Mouse (Mus musculus) G1E-ER4 (cell line): ENCODE measurements around the gene Smg6. TPM values are rescaled to one million over a fixed set of nuclear protein-coding genes. Genes with fewer than 3 reads are reported as not detected.

Source experiments
- GATA1 ChIP-seq: IDR thresholded peaks from one replicate; pipeline ENCODE4 v1.8.0; 2012; ENCODE audit warnings: low read length, inconsistent platforms
- polyA plus RNA-seq: library from polyadenylated mRNA; stranded (reverse); fragments of >175 nt; gene quantifications from 2 replicates; pipeline ENCODE4 v1.2.3, GENCODE M21; 2012

The Smg6 gene
- polyA plus RNA-seq, 1 experiment = 60.6 TPM

- no peak for TF ChIP-seq GATA1
These were observed 228.5 kb downstream of the Smg6 start for GRCm38 (mm10) chr11:75154053-75154585.

DNA sequence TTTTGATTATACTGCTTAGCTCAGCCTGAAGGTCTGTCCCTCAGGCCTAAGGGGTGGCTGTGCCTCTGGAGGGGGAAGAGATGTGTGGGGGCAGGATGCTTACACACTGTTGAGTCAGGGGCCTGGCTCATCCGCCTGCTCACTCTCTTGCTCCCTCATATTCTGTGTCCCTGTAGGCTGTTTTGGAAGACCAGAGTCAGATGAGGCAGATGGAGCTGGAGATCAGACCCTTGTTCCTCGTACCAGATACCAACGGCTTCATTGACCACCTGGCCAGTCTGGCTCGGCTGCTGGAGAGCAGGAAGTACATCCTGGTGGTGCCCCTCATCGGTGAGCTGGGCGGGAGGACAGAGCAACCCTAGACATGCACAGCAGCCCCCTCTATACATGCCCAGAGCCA, 230.4 kb downstream of the Smg6 start:
- no peak for TF ChIP-seq GATA1

DNA sequence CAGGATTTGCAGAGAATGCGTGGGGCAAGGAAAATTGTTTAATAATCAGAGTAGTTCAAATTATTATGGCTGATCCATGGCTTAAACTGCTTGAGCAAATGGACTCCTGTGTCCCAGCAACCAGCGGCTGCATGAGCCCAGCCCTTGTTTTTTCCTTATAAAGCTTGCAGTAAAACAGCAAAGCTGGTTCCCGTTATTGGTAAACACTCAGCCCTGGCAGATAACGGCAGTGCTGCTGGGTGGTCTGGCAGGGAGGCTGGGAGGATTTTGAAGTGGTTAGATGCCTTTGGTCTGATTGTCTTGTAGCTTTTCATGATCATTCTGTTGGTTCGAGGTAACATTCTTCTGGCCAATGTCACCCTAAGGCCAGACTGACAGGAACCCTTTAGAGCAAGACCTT, 230.8 kb downstream of the Smg6 start:
- no peak for TF ChIP-seq GATA1

DNA sequence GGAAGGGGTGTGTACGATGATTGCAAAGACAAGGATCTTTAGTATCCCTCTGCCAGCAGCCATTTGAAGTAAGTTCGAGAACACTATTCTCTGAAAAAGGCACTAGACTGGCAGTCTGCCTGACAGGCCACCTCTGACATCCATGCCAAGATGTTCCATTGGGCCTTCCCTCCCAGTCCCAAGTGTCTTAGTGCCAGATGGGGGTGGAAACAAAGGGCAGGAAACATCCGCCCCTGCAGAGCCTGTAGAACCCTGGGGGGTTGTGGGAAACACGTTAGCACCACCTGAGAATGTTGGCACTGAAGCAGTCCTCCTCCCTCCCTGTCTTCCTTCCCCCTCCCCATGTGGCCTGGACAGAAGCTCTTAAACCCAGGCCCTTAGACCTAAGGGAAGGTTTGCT, 231.4 kb downstream of the Smg6 start:
- no peak for TF ChIP-seq GATA1

DNA sequence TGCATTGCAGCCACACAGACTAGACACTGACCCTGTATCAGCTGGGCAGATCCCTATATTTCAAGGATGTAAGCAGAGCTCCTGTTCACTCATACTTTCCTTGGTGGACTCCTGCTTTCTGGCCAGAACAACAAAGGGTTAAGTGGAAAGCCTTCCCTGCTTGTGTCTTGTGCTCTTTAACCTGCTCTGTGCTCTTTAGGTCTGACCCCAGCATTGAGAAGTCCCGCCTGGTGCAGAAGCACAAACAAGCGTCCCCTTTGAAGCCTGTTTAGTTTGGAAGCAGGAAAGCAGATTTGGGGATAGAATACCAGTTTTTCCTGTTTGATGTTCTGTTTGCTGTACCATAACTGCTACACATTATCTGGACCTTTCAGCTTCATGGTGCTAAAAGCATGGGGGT, 232.3 kb downstream of the Smg6 start:
- no peak for TF ChIP-seq GATA1

DNA sequence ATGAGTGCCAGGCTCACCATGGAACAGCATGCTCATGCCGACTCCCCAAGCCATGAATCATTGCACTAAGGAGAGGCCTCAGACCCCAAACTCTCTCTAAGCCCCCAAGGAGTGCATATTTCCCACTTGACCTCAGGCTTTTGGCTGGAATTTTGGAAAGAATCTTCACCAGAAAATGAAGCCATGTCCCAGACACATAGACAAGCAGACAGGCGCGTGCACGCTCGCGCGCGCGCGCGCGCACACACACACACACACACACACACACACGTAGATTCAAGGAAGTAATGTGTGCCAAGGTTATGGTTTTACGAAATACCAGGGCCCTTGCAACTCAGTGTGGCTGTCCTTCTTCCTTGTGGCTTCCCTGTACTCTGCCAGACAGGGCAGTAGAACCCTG, 232.8 kb downstream of the Smg6 start:
- no peak for TF ChIP-seq GATA1

- no peak for TF ChIP-seq GATA1
These were observed 233.9 kb downstream of the Smg6 start for GRCm38 (mm10) chr11:75159564-75159963.

- no peak for TF ChIP-seq GATA1
These were observed 235.3 kb downstream of the Smg6 start for GRCm38 (mm10) chr11:75160954-75161353.

DNA sequence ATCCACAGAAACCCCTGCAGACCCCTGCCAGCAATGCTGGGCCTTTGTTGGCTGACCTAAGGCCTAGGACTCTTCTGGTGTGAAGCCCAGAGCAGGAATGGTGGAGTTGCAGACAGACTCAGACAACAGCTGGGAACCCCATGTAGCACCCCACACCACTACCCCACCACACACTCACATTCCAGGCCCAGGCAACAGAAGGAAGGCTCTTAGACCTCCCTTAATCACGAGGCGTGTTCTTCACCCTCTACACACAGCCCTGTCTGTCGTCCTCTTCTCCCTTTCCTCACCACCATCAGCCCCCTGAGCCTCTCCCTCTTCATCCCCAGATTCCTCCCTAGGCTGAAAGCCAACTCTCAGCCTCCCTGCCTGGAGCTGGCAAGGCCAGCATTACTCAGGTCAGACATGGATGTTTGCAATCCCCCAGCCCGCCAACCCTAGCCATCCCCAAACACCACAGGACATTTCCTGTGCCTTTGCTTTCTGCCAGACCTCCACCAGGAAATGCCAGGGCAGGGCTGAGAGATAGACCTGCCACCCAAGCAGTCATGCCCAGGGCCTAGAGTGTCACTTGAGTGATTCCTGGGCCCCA, 235.9 kb downstream of the Smg6 start:
- no peak for TF ChIP-seq GATA1

- TF ChIP-seq GATA1 = no peak
These were observed 237.0 kb downstream of the Smg6 start for GRCm38 (mm10) chr11:75162591-75163080.

GRCm38 (mm10) chr11:75163379-75163778, 237.8 kb downstream of the Smg6 start:
- no peak for TF ChIP-seq GATA1

- TF ChIP-seq GATA1 = no peak
These were observed 238.4 kb downstream of the Smg6 start for GRCm38 (mm10) chr11:75164051-75164450.

GRCm38 (mm10) chr11:75164750-75165149, 239.1 kb downstream of the Smg6 start:
- no peak for TF ChIP-seq GATA1

DNA sequence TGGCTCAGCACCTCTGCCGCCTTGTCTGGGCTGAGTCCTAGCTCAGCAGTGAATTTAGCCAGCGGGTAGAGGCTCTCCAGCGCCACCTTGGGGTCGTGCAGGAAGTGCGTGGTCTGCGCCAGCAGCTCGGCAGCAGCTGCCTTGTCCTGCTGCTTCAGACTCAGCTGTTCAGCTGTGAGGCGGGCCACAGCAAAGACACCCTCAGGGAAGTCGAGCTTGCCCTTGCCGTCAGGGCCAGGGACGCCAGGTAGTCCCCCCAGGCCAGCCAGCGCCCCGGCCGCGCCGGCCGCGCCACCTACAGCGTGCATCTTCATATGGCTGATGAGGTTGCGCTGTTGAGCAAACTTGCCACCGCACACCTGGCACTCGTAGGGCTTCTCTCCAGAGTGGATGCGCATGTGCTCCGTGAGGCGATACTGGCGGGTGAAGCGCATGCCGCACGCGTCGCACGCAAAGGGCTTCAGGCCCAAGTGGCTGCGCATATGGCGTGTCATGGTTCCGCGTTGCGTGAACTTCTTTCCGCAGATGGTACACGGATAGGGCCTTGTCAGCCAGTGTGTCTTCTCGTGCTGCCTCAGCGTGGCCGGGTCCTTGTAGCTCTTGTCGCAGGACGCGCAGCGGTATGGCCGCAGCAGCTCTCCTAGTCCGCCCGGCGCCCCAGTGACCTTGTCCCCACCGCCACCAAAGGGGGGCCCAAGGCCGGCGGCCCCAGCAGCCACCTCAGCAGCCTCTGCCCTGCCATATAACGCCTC, 240.0 kb downstream of the Smg6 start:
- no peak for TF ChIP-seq GATA1

- TF ChIP-seq GATA1 = no peak
These were observed 240.7 kb downstream of the Smg6 start for GRCm38 (mm10) chr11:75166193-75166842.

DNA sequence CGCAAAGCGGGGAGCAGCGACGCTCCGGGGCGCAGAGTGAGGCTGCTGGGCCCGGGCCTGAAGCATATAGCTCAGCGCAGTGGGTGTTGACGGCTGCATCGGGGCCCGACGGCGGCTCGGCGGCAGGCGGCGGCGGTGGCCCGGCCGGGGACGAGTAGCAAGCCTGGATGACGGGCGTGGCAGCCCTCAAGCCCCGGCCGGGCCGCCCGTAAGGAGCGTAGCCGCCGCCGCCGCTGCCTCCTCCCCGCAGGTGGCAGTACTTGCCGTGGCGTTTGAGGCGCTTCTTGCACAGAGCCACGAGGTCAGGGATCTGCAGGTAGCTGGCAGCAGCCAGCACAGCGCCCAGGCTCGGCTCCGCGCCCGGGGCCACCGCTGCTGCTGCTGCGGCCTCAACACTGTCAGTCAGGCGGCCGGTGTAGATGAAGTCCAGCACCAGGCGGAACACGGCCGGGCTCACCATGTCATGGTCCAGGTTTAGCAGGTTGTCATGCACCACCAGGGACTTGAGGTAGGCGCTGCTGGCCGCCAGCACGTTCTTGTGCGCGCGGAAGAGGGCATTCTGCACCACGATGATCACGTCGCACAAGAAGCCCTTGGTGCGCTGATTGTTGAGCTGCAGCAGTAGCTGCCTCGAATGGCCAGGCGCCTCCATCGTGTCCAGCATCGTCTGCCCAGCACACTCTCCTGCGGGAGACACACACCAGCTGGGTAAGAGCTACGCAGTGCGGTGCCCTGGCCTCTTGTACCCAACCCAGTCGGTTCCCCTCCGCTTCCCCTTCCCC, 241.4 kb downstream of the Smg6 start:
- TF ChIP-seq GATA1 = no peak
